Mouse (Mus musculus) bone marrow macrophage, adult 2 months (primary cell): ENCODE data around the gene Olfr1192-ps1.
"Not testable (repeated sequence)": the region's sequence is repeated elsewhere in the genome, so short reads cannot be mapped to it uniquely, and the experiment has no call there.

Source experiments
- CTCF ChIP-seq: IDR thresholded peaks from 2 replicates; pipeline ENCODE4 v1.5.1; 2012; ENCODE audit warnings: low read depth, mild to moderate bottlenecking, low read length, moderate library complexity
- POLR2A ChIP-seq: IDR thresholded peaks from 2 replicates; pipeline ENCODE4 v1.6.1; 2012; ENCODE audit warnings: mild to moderate bottlenecking, low read depth, low read length, borderline replicate concordance

GRCm38 (mm10) chr2:88640242-88640641 lies 8.1 kb upstream of the Olfr1192-ps1 start, which contains the start of gene Olfr1191-ps1:
- TF ChIP-seq POLR2A, CTCF: not testable (repeated sequence)
